Mouse (Mus musculus) heart, embryonic 11.5 days (tissue): ENCODE results near the gene Asap3. TPM values are rescaled to one million over a fixed set of nuclear protein-coding genes. Genes with fewer than 3 reads are reported as not detected.

Experiments used
- ATAC-seq: fragments of 200-750 bp; cut with Nextera tagmentation; replicated peaks from 2 replicates; pipeline ENCODE4 v1.8.0; 2017; ENCODE audit warnings: moderate library complexity; ENCODE audit not compliant: insufficient number of reproducible peaks, low FRiP score, low TSS enrichment
- H3K27ac ChIP-seq: fragments of 300-500 bp; sonication (generic); 2 replicates; pipeline ENCODE4 v1.5.1; 2014; ENCODE audit warnings: mild to moderate bottlenecking, low read depth, low read length
- H3K27me3 ChIP-seq: fragments of 300-500 bp; sonication (generic); 2 replicates; pipeline ENCODE4 v1.6.1; 2014; ENCODE audit warnings: mild to moderate bottlenecking, low read length, mixed read lengths; ENCODE audit not compliant: control insufficient read depth, insufficient read depth
- H3K36me3 ChIP-seq: fragments of 300-500 bp; sonication (generic); 2 replicates; pipeline ENCODE4 v1.6.1; 2014; ENCODE audit warnings: mild to moderate bottlenecking, low read length, moderate library complexity, mixed read lengths; ENCODE audit not compliant: control insufficient read depth, insufficient read depth
- H3K4me1 ChIP-seq: fragments of 300-500 bp; sonication (generic); 2 replicates; pipeline ENCODE4 v1.6.1; 2014; ENCODE audit warnings: low read length; ENCODE audit not compliant: control insufficient read depth, insufficient read depth
- H3K4me2 ChIP-seq: fragments of 300-500 bp; sonication (generic); 2 replicates; pipeline ENCODE4 v1.6.1; 2014; ENCODE audit warnings: mild to moderate bottlenecking, moderate library complexity
- H3K4me3 ChIP-seq: fragments of 300-500 bp; sonication (generic); 2 replicates; pipeline ENCODE4 v1.5.1; 2014; ENCODE audit warnings: low read depth, low read length
- H3K9ac ChIP-seq: fragments of 300-500 bp; sonication (generic); 2 replicates; pipeline ENCODE4 v1.6.1; 2014; ENCODE audit warnings: mild to moderate bottlenecking, low read depth, low read length, moderate library complexity
- H3K9me3 ChIP-seq: fragments of 300-500 bp; sonication (generic); replicated peaks from 2 replicates; pipeline ENCODE4 v1.6.1; 2016; ENCODE audit warnings: low read length; ENCODE audit not compliant: control insufficient read depth
- WGBS: fragments of 180-500 bp; shearing (Covaris S2); extraction: QIAGEN DNeasy Blood & Tissue Kit; methylation state at CpG from one replicate; pipeline ENCODE4 v1.1.7; 2014; ENCODE audit not compliant: insufficient replicate concordance; 5-methylcytosine and 5-hydroxymethylcytosine counted together
- polyA plus RNA-seq: library from polyadenylated mRNA; unstranded; fragments of >200 nt; fragmentation: Nextera tagmentation; extraction: Ambion mirVana; gene quantifications from 2 replicates; pipeline ENCODE4 v1.2.1, GENCODE M21; 2014

The Asap3 gene
- polyA plus RNA-seq, 1 experiment from 2014 or later: 2.1 TPM

- ATAC-seq: no peak
- Histone ChIP-seq H3K4me1 (peaks cover 58% of the 10 kb centered on the region), H3K9ac (peak overlapping the region; percentile 43; the same call in 1 of the 2 replicates), H3K4me3 (no peak overlapping the region), H3K9me3 (no peaks in the 10 kb centered on the region), H3K27me3 (no peaks in the 10 kb centered on the region), H3K27ac (peak overlapping the region; percentile 88), H3K36me3 (no peaks in the 10 kb centered on the region), H3K4me2 (peak overlapping the region; percentile 95)
- WGBS: 77% methylated on average over 12 of the region's 12 CpGs
Observed at GRCm38 (mm10) chr4:136178475-136178921, 27.7 kb upstream of the Asap3 start.

GRCm38 (mm10) chr4:136179456-136179855, 26.7 kb upstream of the Asap3 start:
- peaks cover 52% of the 10 kb centered on the region for H3K4me1 ChIP-seq
- H3K27me3 ChIP-seq: no peaks in the 10 kb centered on the region
- H3K4me3 ChIP-seq: no peak overlapping the region; the same call in 1 of the 2 replicates
- H3K4me2 ChIP-seq: peak overlapping the region; percentile 95
- H3K27ac ChIP-seq: no peak overlapping the region
- no peaks in the 10 kb centered on the region for H3K9me3 ChIP-seq
- no peak for ATAC-seq
- no peak overlapping the region for H3K9ac ChIP-seq
- WGBS: 83% methylated on average over 7 of the region's 7 CpGs
- H3K36me3 ChIP-seq: no peaks in the 10 kb centered on the region

GRCm38 (mm10) chr4:136179998-136180397, 26.2 kb upstream of the Asap3 start:
- H3K4me2 ChIP-seq: peak overlapping the region; percentile 95
- peak overlapping the region; percentile 70 for H3K27ac ChIP-seq
- peaks cover 47% of the 10 kb centered on the region for H3K4me1 ChIP-seq
- no peaks in the 10 kb centered on the region for H3K27me3 ChIP-seq
- peak overlapping the region; percentile 64 for H3K9ac ChIP-seq
- 3% methylated on average over 15 of the region's 15 CpGs for WGBS
- peak; percentile 37; the same call in 1 of the 2 replicates for ATAC-seq
- peak overlapping the region; percentile 42 for H3K4me3 ChIP-seq
- no peaks in the 10 kb centered on the region for H3K9me3 ChIP-seq
- no peaks in the 10 kb centered on the region for H3K36me3 ChIP-seq

- no peaks in the 10 kb centered on the region for H3K27me3 ChIP-seq
- H3K27ac ChIP-seq: peak overlapping the region; percentile 70
- H3K36me3 ChIP-seq: no peaks in the 10 kb centered on the region
- ATAC-seq: peak; percentile 79
- 11% methylated on average over 23 of the region's 23 CpGs for WGBS
- H3K9me3 ChIP-seq: no peaks in the 10 kb centered on the region
- H3K9ac ChIP-seq: peak overlapping the region; percentile 64
- peak overlapping the region; percentile 95 for H3K4me2 ChIP-seq
- H3K4me3 ChIP-seq: peak overlapping the region; percentile 42
- peaks cover 43% of the 10 kb centered on the region for H3K4me1 ChIP-seq
Observed at GRCm38 (mm10) chr4:136180408-136181330, 25.5 kb upstream of the Asap3 start.

- Histone ChIP-seq H3K4me1 (peaks cover 39% of the 10 kb centered on the region), H3K36me3 (no peaks in the 10 kb centered on the region), H3K9ac (no peak overlapping the region), H3K27ac (no peak overlapping the region), H3K4me3 (0 out of 2 replicates have a peak overlapping the region, but pooled peaks have one; percentile 4), H3K9me3 (no peaks in the 10 kb centered on the region), H3K4me2 (peak overlapping the region; percentile 95), H3K27me3 (no peaks in the 10 kb centered on the region)
- ATAC-seq: no peak
- 18% methylated on average over 12 of the region's 12 CpGs for WGBS
Observed at GRCm38 (mm10) chr4:136181367-136181766, 24.8 kb upstream of the Asap3 start.

GRCm38 (mm10) chr4:136185375-136185774, 20.8 kb upstream of the Asap3 start:
- H3K27ac ChIP-seq: peak overlapping the region; percentile 57
- peaks cover 9% of the 10 kb centered on the region for H3K4me1 ChIP-seq
- 0 out of 2 replicates have a peak overlapping the region, but pooled peaks have one; percentile 22 for H3K9ac ChIP-seq
- WGBS: 52% methylated on average over 9 of the region's 9 CpGs
- no peaks in the 10 kb centered on the region for H3K9me3 ChIP-seq
- no peaks in the 10 kb centered on the region for H3K36me3 ChIP-seq
- H3K4me2 ChIP-seq: no peak overlapping the region
- ATAC-seq: no peak
- no peak overlapping the region for H3K4me3 ChIP-seq
- no peaks in the 10 kb centered on the region for H3K27me3 ChIP-seq

GRCm38 (mm10) chr4:136186315-136186714, 19.9 kb upstream of the Asap3 start:
- ATAC-seq: no peak
- Histone ChIP-seq H3K36me3 (no peaks in the 10 kb centered on the region), H3K27me3 (no peaks in the 10 kb centered on the region), H3K4me1 (peaks cover 2% of the 10 kb centered on the region), H3K9me3 (no peaks in the 10 kb centered on the region), H3K4me2 (no peak overlapping the region), H3K9ac (no peak overlapping the region), H3K27ac (no peak overlapping the region), H3K4me3 (no peak overlapping the region)
- 78% methylated on average over 8 of the region's 8 CpGs for WGBS

GRCm38 (mm10) chr4:136186739-136187472, 19.3 kb upstream of the Asap3 start:
- H3K27me3 ChIP-seq: no peaks in the 10 kb centered on the region

More at GRCm38 (mm10) chr4:136186739-136187472, 19.3 kb upstream of the Asap3 start:
- ATAC-seq: no peak
- Histone ChIP-seq H3K4me2 (no peak overlapping the region), H3K4me1 (peaks cover 2% of the 10 kb centered on the region; the same call in 1 of the 2 replicates), H3K36me3 (no peaks in the 10 kb centered on the region), H3K9me3 (no peaks in the 10 kb centered on the region), H3K9ac (no peak overlapping the region), H3K4me3 (no peak overlapping the region), H3K27ac (no peak overlapping the region)
- 85% methylated on average over 23 of the region's 23 CpGs for WGBS
